Mouse (Mus musculus) neural tube, postnatal 0 days (tissue): ENCODE data around the gene Ssxa1. TPM values are rescaled to one million over a fixed set of nuclear protein-coding genes. Genes with fewer than 3 reads are reported as not detected.

Experiments used
- polyA plus RNA-seq: library from polyadenylated mRNA; unstranded; fragments of >200 nt; fragmentation: Nextera tagmentation; extraction: Ambion mirVana; gene quantifications from 2 replicates; pipeline ENCODE4 v1.2.1, GENCODE M21; 2015

Ssxa1 gene
- not detected in 2 replicates for polyA plus RNA-seq

GRCm38 (mm10) chrX:21115520-21115919 lies at the start of gene Ssxa1:
Gene Ssxa1, plus strand, starts transcription at chrX:21115820.

DNA sequence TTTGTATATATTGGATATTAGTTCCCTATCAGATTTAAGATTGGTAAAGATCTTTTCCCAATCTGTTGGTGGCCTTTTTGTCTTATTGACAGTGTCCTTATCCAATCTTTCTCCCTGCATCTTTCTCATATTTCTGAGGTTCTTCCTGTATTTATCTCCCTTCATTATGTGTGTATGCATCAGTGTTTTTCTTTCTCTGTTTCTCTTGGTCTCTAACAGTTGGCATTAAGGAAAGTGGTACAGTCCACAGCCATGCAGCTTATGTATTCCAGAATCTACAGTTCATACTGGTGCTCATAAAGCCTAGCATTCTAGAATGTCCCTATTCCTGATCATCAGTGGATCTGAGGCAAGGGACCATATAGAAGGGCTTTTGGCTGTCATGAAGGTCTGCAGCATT lies 47.5 kb upstream of the Ssxa1 start, which contains the start of gene Spaca5:
TSS of gene Spaca5 (plus strand) at position 301 of the 400 bp plus-strand sequence.

GRCm38 (mm10) chrX:21088983-21089866 lies 26.4 kb upstream of the Ssxa1 start, which contains the start of gene Zfp300:
Gene Zfp300, minus strand, starts transcription at chrX:21089527.

Other genes starting within 250 kb of the Ssxa1 start
- 7.3 and 11.3 TPM in 2 replicates for gene Timp1, start 245.7 kb upstream of the Ssxa1 start, polyA plus RNA-seq
- gene Syn1, start 194.8 kb upstream of the Ssxa1 start, polyA plus RNA-seq, result 108 and 116 TPM in 2 replicates
- 5.2 and 5.6 TPM in 2 replicates for gene Cfp, start 184.3 kb upstream of the Ssxa1 start, polyA plus RNA-seq
- gene Elk1, start 165.2 kb upstream of the Ssxa1 start, polyA plus RNA-seq, result 11.7 and 13.2 TPM in 2 replicates
- 31.1 and 31.9 TPM in 2 replicates for gene Uxt, start 153.8 kb upstream of the Ssxa1 start, polyA plus RNA-seq
- gene Zfp182, start 53.5 kb upstream of the Ssxa1 start, polyA plus RNA-seq, result 4.5 and 4.6 TPM in 2 replicates
- not detected in 2 replicates for gene Spaca5, start 47.4 kb upstream of the Ssxa1 start, polyA plus RNA-seq
- gene Zfp300, start 26.3 kb upstream of the Ssxa1 start, polyA plus RNA-seq, result 3.3 and 4.3 TPM in 2 replicates
- not detected in 2 replicates for gene Gm21876, start 59.8 kb downstream of the Ssxa1 start, polyA plus RNA-seq